Mouse (Mus musculus) liver, adult 2 months (tissue): ENCODE results near the gene Gm6657.

ENCODE experiments used
- CTCF ChIP-seq: fragments of 200-500 bp; IDR thresholded peaks from 2 replicates; pipeline ENCODE4 v1.5.1; 2011; ENCODE audit warnings: low read depth, low read length, control low read depth
- POLR2A ChIP-seq: fragments of 200-500 bp; IDR thresholded peaks from 2 replicates; pipeline ENCODE4 v1.6.1; 2011; ENCODE audit warnings: low read length, control low read depth; ENCODE audit not compliant: insufficient read depth; ENCODE audit errors: extremely low read depth

GRCm38 (mm10) chr12:78227021-78227932 is 33.2 kb downstream of the Gm6657 start:
- no peak for TF ChIP-seq POLR2A
- no peak for TF ChIP-seq CTCF
